Mouse (Mus musculus) ovary, postnatal 36 days (tissue): Measurements from ENCODE around the gene Mgmt.

ENCODE experiments used
- DNase-seq: peaks from one replicate; pipeline ENCODE4 v3.0.0; 2022; ENCODE audit warnings: low spot score, mixed read lengths

The Mgmt gene

GRCm38 (mm10) chr7:137121243-137121858 is 226.9 kb downstream of the Mgmt start:
- DNase-seq, result no peak

- DNase-seq, result no peak
These were observed 234.3 kb downstream of the Mgmt start for GRCm38 (mm10) chr7:137128726-137129125.

- DNase-seq, result no peak
These were observed 235.8 kb downstream of the Mgmt start for GRCm38 (mm10) chr7:137130211-137130610.

- no peak for DNase-seq
These were observed 237.5 kb downstream of the Mgmt start for GRCm38 (mm10) chr7:137131957-137132356.

- no peak for DNase-seq
These were observed 243.7 kb downstream of the Mgmt start for GRCm38 (mm10) chr7:137138101-137138500.

GRCm38 (mm10) chr7:137140321-137140720 is 245.9 kb downstream of the Mgmt start:
- DNase-seq, result no peak

GRCm38 (mm10) chr7:137141386-137141785 is 247.0 kb downstream of the Mgmt start:
- no peak for DNase-seq

GRCm38 (mm10) chr7:137147101-137147500 is 252.7 kb downstream of the Mgmt start:
- no peak for DNase-seq

GRCm38 (mm10) chr7:137151854-137152253 is 257.4 kb downstream of the Mgmt start:
- DNase-seq, result no peak

- no peak for DNase-seq
These were observed 260.2 kb downstream of the Mgmt start for GRCm38 (mm10) chr7:137154623-137155022.

GRCm38 (mm10) chr7:137159086-137159485 is 264.7 kb downstream of the Mgmt start:
- no peak for DNase-seq

- DNase-seq, result no peak
These were observed 277.9 kb downstream of the Mgmt start for GRCm38 (mm10) chr7:137172278-137172677.
